Mouse (Mus musculus) embryonic facial prominence, embryonic 15.5 days (tissue): ENCODE measurements around the gene Gm45337. TPM values are rescaled to one million over a fixed set of nuclear protein-coding genes. Genes with fewer than 3 reads are reported as not detected.

Source experiments
- ATAC-seq: fragments of 200-750 bp; cut with Nextera tagmentation; 2 replicates; pipeline ENCODE4 v1.8.0; 2017; ENCODE audit warnings: low read depth, moderate TSS enrichment; ENCODE audit not compliant: insufficient number of reproducible peaks, low FRiP score, low TSS enrichment
- H3K27ac ChIP-seq: fragments of 300-500 bp; sonication (generic); replicated peaks from 2 replicates; pipeline ENCODE4 v1.5.1; 2015; ENCODE audit warnings: mild to moderate bottlenecking, inconsistent platforms
- H3K27me3 ChIP-seq: fragments of 300-500 bp; sonication (generic); 2 replicates; pipeline ENCODE4 v1.6.1; 2015; ENCODE audit warnings: inconsistent platforms
- H3K36me3 ChIP-seq: fragments of 300-500 bp; sonication (generic); 2 replicates; pipeline ENCODE4 v1.6.1; 2015; ENCODE audit warnings: mild to moderate bottlenecking, inconsistent platforms
- H3K4me1 ChIP-seq: fragments of 300-500 bp; sonication (generic); 2 replicates; pipeline ENCODE4 v1.6.1; 2015; ENCODE audit warnings: inconsistent platforms
- H3K4me2 ChIP-seq: fragments of 300-500 bp; sonication (generic); replicated peaks from 2 replicates; pipeline ENCODE4 v1.6.1; 2015; ENCODE audit warnings: mild to moderate bottlenecking, inconsistent platforms
- H3K4me3 ChIP-seq: fragments of 300-500 bp; sonication (generic); replicated peaks from 2 replicates; pipeline ENCODE4 v1.5.1; 2015; ENCODE audit warnings: mild to moderate bottlenecking, inconsistent platforms
- H3K9ac ChIP-seq: fragments of 300-500 bp; sonication (generic); 2 replicates; pipeline ENCODE4 v1.6.1; 2015; ENCODE audit warnings: inconsistent platforms
- H3K9me3 ChIP-seq: fragments of 300-500 bp; sonication (generic); replicated peaks from 2 replicates; pipeline ENCODE4 v1.6.1; 2016; ENCODE audit warnings: inconsistent platforms
- WGBS: fragments of 180-500 bp; shearing (Covaris S2); methylation state at CpG from one replicate; pipeline ENCODE4 v1.1.7; 2015; 5-methylcytosine and 5-hydroxymethylcytosine counted together
- polyA plus RNA-seq: library from polyadenylated mRNA; unstranded; fragments of >200 nt; fragmentation: Nextera tagmentation; extraction: Ambion mirVana; gene quantifications from 2 replicates; pipeline ENCODE4 v1.2.1, GENCODE M21; 2015

The Gm45337 gene
- polyA plus RNA-seq, 1 experiment from 2014 or later: 1.0 TPM

- Histone ChIP-seq H3K4me1 (peaks cover 18% of the 10 kb centered on the region), H3K27me3 (peaks cover 51% of the 10 kb centered on the region), H3K9ac (no peak overlapping the region), H3K9me3 (no peaks in the 10 kb centered on the region), H3K27ac (no peak overlapping the region), H3K4me2 (no peak overlapping the region), H3K36me3 (no peaks in the 10 kb centered on the region), H3K4me3 (no peak overlapping the region)
- 7% methylated on average over 9 of the region's 9 CpGs for WGBS
- ATAC-seq: no peak
These were observed 46.6 kb downstream of the Gm45337 start for GRCm38 (mm10) chr7:142097776-142098175.

DNA sequence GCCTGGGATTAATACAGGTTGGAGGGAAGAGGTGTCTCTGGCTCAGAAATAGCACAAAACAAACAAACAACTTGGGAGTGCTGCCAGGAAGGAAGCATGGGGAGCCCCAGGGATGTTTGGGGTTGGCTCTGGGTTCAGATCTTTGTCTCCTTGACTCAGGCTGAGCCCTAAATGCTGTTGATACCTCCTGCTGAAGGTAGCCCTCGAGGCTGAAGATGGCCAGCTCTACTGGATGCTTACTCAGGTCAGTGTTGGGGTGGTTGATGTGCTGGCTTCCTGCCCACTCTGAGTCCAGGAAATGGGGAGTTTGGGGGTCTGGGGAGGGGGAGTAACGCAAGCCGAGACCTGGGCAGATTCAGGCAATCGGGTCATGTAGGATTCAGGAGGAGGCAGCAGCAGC lies 47.7 kb downstream of the Gm45337 start:
- Histone ChIP-seq H3K27ac (no peak overlapping the region), H3K9me3 (no peaks in the 10 kb centered on the region), H3K27me3 (peaks cover 57% of the 10 kb centered on the region), H3K4me2 (no peak overlapping the region), H3K4me3 (no peak overlapping the region), H3K4me1 (peaks cover 18% of the 10 kb centered on the region), H3K36me3 (no peaks in the 10 kb centered on the region), H3K9ac (no peak overlapping the region)
- no peak for ATAC-seq
- 59% methylated on average over 4 of the region's 4 CpGs for WGBS

DNA sequence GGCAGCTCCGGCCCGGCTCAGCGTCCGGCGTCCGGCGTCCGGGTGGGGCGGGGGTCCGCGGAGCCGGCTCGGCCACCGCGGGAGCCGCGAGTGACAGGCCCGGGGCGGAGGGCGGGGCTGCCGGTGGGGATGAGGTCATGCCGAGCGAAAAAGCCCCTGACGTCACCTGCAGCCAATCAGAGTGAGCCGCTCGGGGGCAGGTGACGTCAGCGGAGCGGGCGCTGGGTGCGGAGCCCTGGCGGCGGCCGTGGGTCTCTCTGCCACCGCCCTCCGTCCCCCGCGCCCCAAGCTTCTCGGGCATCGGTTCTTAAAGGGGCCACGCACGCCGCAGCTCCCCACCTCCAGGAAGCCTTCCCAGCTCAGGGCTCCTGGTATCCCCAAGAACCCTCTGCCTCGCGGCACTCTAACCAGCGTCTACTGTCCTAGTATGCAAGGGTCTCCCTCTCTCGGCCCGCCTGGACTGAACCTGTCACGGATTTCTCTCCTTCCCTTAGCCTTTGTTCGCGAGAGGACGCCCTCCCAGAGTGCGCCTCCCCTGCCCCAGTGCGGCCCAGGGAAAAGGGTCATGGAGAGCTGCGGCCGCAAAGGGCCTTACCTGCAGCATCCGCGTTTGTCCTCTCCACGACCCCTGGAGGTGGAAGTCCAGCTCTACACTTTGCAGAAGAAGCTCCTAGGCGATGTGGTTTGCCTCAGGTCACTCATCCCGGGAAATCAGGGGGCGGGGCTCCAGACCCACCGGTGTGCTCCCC lies 49.0 kb downstream of the Gm45337 start, which contains the start of gene Dusp8:
Dusp8 (minus strand) TSS at position 661 of the 749 bp plus-strand sequence.
- no peaks in the 10 kb centered on the region for H3K9me3 ChIP-seq
- H3K27me3 ChIP-seq: peaks cover 70% of the 10 kb centered on the region
- H3K4me3 ChIP-seq: peak within 1 kb of the TSS; percentile 73
- ATAC-seq: peak; percentile 80
- H3K9ac ChIP-seq: peak within 1 kb of the TSS; percentile 50
- H3K27ac ChIP-seq: 0 out of 2 replicates have a peak within 1 kb of the TSS, but pooled peaks have one; percentile 22
- H3K4me1 ChIP-seq: peaks cover 18% of the 10 kb centered on the region
- WGBS: under 1% methylated on average over 57 of the region's 63 CpGs
- peak within 1 kb of the TSS; percentile 92 for H3K4me2 ChIP-seq
- H3K36me3 ChIP-seq: no peaks in the 10 kb centered on the region

DNA sequence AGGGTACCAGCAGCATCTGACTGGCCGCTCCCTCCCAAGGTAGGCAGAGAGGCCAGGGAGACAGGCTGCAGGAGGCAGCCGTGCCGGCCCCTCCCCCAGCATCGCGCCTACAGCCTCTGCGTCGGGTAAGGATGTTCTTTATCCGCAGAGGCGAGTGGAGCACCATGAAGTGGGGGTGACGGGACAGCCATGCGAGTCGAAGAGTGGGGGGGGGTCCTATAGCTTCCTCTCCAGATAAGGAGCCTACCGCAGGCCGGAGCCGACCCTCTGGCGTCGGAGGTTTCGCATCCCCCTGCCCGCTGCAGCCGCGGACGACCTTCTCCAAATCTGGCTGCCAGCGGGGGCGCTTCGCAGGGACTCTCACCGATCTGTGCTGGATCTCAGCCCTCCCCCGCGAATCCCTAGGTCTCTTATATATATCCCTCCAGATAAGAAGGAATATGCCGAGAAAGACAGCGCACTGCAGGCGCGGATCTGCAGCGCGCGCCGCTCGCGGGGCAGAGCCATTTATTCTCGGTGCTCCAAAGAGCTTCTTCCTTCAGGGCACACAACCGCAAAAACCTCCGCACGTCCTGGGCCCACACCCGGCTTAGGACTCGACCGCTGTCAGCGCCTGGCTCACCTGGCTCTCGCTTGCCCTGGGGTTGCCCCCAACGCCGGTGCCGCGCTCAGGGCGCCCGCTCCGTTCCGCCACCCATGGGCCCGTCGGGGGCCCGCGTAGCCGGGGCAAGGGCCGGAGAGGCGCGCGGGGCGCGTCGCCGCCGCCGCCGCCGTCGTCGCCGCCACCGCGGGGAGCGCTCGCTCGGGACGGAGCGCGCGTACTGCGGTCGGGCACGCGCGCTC lies 49.9 kb downstream of the Gm45337 start:
- Histone ChIP-seq H3K36me3 (no peaks in the 10 kb centered on the region), H3K4me3 (peak overlapping the region; percentile 73), H3K27me3 (peaks cover 79% of the 10 kb centered on the region), H3K4me1 (peaks cover 22% of the 10 kb centered on the region), H3K27ac (peak overlapping the region; percentile 22; the same call in 1 of the 2 replicates), H3K9ac (peak overlapping the region; percentile 50), H3K9me3 (no peaks in the 10 kb centered on the region), H3K4me2 (peak overlapping the region; percentile 92)
- ATAC-seq: peak; percentile 5; the same call in 1 of the 2 replicates
- WGBS: under 1% methylated on average over 89 of the region's 89 CpGs

DNA sequence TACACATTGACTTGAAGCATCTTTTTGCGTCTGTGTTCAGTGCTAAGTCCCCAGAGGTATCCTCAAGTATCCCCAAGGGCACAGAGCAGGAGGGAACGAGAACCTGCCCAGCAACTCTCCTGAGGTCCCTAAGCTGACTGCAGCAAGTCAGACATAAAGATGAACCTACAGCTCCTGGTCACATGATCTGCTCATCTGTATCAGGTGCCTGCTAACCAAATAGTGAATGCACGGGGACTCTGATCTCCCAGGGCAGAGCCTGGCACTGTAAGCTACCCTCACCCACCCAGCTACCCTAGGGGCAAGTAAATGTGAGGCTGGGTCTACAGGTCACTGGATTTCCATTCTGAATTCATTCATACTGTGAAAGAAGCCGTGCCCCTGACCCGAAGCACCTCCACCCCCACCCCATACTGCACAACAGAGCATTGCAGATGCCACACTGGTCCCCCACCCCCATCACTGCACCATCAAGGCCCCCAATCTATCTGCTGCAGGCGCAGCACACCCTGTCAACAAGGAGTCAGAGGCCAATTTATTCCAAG lies 50.6 kb downstream of the Gm45337 start:
- WGBS: 21% methylated on average over 6 of the region's 6 CpGs
- Histone ChIP-seq H3K9ac (no peak overlapping the region), H3K36me3 (no peaks in the 10 kb centered on the region), H3K27ac (no peak overlapping the region), H3K9me3 (no peaks in the 10 kb centered on the region), H3K4me2 (peak overlapping the region; percentile 92), H3K4me3 (peak overlapping the region; percentile 73), H3K27me3 (peaks cover 86% of the 10 kb centered on the region), H3K4me1 (peaks cover 30% of the 10 kb centered on the region)
- ATAC-seq: no peak

Other genes with a start within 250 kb of the Gm45337 start
- gene Tollip, start 226.1 kb downstream of the Gm45337 start, polyA plus RNA-seq: 50.4 and 56.0 TPM in 2 replicates
- 1.2 and 1.7 TPM in 2 replicates for gene Brsk2, start 194.9 kb downstream of the Gm45337 start, polyA plus RNA-seq
- 79.5 and 82.6 TPM in 2 replicates for gene Mob2, start 83.5 kb downstream of the Gm45337 start, polyA plus RNA-seq
- gene Dusp8, start 48.8 kb downstream of the Gm45337 start, polyA plus RNA-seq: 6.5 and 7.7 TPM in 2 replicates
- 0.79 and 1.7 TPM in 2 replicates for gene Gm45618, start 23.9 kb downstream of the Gm45337 start, polyA plus RNA-seq
- not detected in 2 replicates for gene Gm39115, start 8.6 kb downstream of the Gm45337 start, polyA plus RNA-seq
- 0.77 and 0.79 TPM in 2 replicates for gene Gm29735, start 12.5 kb upstream of the Gm45337 start, polyA plus RNA-seq
- 1.4 and 1.7 TPM in 2 replicates for gene Gm4553, start 21.1 kb upstream of the Gm45337 start, polyA plus RNA-seq
- gene Krtap5-2, start 31.4 kb upstream of the Gm45337 start, polyA plus RNA-seq: 0.75 and 1.2 TPM in 2 replicates
- 0.47 and 0.57 TPM in 2 replicates for gene Gm10153, start 45.8 kb upstream of the Gm45337 start, polyA plus RNA-seq
- 0.16 and 0.30 TPM in 2 replicates for gene Krtap5-3, start 56.8 kb upstream of the Gm45337 start, polyA plus RNA-seq
- 1.7 and 1.8 TPM in 2 replicates for gene Gm7579, start 67.3 kb upstream of the Gm45337 start, polyA plus RNA-seq
- gene Krtap5-5, start 85.4 kb upstream of the Gm45337 start, polyA plus RNA-seq: 0.73 and 0.75 TPM in 2 replicates
- 0.40 and 1.0 TPM in 2 replicates for gene Gm40460, start 96.5 kb upstream of the Gm45337 start, polyA plus RNA-seq
- not detected in 2 replicates for gene Gm2431, start 113.7 kb upstream of the Gm45337 start, polyA plus RNA-seq
- gene Gm4559, start 129.8 kb upstream of the Gm45337 start, polyA plus RNA-seq: 0.31 TPM in 1 of 2 replicates, not detected in the other
- 0.56 TPM in 1 of 2 replicates, not detected in the other for gene Krtap5-1, start 152.5 kb upstream of the Gm45337 start, polyA plus RNA-seq
- gene Krtap5-4, start 158.9 kb upstream of the Gm45337 start, polyA plus RNA-seq: 0.21 and 0.37 TPM in 2 replicates
- gene Ifitm10, start 229.1 kb upstream of the Gm45337 start, polyA plus RNA-seq: 7.5 and 7.8 TPM in 2 replicates
- not detected in 2 replicates for gene Gm49369, start 238.1 kb upstream of the Gm45337 start, polyA plus RNA-seq
- 374 and 387 TPM in 2 replicates for gene Ctsd, start 243.4 kb upstream of the Gm45337 start, polyA plus RNA-seq